Mouse (Mus musculus) right cerebral cortex, postnatal 10 days (tissue): Measurements from ENCODE around the gene Grin2d.
"Not testable (repeated sequence)": the region's sequence is repeated elsewhere in the genome, so short reads cannot be mapped to it uniquely, and the experiment has no call there.

Experiments
- DNase-seq, 2 experiments: peaks; one replicate each; pipeline ENCODE4 v3.0.0; 2021; ENCODE audit warnings: low spot score in 2 of 2

Grin2d gene

DNA sequence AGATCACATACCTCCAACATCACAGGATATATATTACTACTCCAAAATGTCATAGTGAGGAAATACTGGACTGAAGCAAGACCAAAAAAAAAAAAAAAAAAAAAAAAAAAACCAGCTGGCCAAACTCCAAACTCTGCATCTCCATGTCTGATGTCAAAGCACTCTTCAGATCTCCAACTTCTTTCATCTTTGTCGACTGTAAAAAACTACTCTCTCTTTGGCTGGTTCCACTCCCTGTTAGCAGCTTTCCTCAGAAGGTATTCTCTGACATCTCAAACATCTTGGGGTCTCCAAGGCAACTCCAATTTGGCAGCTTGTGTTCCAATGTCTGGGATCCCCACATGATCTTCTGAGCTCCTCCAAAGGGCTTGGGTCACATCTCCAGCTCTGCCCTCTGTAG is at the start of gene Grin2d:
Grin2d (minus strand) TSS at position 101 of the 400 bp plus-strand sequence.
- not testable (repeated sequence) for DNase-seq

DNA sequence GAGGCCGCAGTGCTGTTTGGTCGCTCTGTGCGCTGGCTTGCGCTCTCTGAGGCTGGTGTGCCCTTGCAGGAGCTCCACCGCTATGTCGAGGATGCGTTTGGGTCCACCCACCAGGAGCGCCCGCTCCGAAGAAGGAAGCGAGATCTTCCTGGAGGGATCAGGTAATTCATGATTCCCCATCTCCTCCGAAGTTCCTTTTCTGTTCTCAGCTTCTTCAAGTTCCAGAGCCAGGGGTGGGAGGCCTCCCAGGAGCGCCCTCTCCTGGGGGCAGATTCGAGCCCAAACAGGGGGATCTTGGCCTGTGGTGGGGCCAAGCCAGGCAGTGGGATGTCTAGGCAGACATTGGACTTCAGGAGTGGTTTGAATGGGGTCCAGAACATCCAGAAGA is 46.2 kb upstream of the Grin2d start:
- no peak for DNase-seq

DNA sequence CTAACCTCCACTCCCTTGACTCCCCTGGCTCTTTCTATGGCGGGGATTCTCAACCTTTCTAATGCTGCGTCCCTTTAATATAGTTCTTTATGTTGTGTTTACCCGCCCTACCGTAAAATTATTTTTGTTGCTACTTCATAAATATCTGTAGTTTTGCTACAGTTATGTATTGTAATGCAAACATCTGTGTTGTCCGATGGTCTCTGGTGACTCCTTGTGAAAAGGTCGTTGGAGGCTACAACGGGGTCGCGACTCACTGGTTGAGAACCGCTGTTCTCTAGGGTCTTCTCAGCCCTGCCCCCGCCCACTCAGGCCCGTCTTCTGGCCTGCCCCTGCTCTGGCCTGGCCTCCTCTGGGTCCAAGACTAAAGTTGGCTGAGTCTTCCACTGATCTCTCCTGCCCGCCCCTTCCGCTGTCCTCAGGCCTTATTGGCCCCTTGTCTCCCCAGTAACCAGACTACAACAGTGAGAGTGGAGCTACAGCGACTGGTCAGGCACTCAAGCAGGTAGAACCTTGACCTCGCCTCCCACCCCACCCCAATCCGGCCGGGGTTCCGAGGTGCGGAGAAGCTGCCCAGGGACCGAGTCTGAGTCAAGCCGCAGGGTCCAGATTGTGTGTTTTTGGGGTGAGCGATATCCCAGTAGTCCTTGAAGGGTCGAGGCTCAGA is 45.7 kb upstream of the Grin2d start, which contains the start of gene Ccdc114:
Ccdc114 (plus strand) TSS at position 311 of the 667 bp plus-strand sequence.
- peak; percentile 66 to 68 for DNase-seq

DNA sequence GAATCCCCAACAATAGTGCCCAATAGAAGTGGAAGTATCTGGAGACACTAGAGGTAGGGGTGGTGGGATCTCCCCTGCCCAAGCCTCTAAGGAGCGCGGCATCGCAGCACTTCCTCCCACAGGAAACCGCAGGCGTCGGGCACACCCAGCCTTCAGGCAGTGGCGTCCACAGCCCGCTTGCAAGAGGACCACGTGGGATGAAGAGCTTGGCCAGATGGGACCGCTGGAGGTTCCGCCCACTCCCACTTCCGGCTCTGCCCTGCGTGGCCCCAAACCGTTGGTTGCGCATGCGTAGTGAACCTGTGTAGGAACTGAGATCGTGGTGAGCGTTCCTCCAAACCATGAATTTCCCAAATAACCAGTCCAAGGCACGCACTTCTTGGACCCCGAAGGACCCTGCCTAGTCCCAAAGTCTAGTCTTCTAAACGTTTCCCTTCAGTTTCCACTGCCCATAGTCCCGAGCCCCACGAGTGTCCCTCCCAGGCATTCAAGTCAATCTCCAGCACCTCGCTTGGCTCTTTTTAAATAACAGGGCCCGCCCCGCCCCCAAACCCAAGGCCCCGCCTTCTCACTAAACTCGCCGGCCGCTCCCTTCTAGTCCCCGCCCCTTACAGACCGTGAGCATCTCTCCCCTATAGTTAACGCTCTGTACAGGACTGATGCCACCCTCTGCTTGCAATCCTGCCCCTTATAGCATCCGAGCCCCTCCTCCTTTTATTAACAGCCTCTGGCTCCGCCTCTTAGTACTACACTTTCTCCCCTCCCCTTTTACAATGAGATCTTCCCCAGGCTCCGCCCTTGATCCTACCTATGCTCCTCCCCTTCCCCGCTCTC is 45.0 kb upstream of the Grin2d start:
- DNase-seq: peak; percentile 96

DNA sequence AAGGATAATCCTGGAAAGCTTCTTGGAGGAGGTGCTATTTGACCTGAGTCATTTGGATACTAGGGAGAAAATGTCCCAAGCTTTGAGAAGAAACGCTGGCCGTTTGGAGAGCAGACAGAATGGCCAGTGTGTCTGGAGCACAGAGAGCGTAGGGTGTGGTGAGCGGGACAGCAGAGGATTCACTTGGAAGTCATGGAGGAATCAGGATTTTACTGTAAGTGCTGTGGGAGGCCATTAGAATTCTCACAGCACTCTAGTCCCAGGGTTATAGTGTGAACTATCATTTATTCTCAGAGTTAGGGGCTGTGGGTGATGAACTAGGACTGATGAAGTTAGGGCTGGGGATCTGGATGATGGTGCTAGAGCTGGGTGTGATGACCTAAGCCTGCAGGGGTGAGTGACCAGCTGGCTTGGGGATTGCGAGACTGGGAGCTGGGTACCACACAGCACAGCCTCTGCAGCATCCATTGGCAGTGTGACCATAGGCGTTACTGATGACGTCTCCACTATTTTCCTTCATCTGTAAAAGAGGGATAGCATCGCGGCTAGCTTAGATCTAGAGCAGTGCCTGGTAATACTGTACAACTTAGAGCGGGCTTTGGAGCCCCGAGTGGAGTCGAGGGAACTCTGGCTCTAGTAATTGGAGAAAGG is 43.9 kb upstream of the Grin2d start:
- no peak for DNase-seq

DNA sequence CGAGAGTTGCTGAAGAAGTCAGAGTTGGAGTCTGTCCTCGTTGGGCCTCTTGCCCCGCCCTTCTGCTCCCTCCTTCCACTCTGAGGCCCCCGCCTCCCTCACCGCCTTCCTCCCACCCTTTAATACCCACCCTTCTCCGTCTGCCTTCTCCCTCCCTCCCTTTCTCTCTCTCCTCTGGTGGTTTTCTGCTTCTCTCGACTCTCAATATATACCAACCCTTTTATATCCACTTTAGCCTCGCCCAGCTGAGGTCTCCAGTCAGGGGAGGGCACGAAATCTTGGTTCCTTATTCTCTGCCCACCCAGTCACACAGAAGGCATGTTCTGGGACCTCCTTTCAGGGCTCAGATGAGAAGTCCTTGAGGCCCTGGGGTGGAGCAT is 43.1 kb upstream of the Grin2d start, which contains the start of gene Emp3:
Emp3 (minus strand) TSS at position 163 of the 380 bp plus-strand sequence.
- DNase-seq: no peak

DNA sequence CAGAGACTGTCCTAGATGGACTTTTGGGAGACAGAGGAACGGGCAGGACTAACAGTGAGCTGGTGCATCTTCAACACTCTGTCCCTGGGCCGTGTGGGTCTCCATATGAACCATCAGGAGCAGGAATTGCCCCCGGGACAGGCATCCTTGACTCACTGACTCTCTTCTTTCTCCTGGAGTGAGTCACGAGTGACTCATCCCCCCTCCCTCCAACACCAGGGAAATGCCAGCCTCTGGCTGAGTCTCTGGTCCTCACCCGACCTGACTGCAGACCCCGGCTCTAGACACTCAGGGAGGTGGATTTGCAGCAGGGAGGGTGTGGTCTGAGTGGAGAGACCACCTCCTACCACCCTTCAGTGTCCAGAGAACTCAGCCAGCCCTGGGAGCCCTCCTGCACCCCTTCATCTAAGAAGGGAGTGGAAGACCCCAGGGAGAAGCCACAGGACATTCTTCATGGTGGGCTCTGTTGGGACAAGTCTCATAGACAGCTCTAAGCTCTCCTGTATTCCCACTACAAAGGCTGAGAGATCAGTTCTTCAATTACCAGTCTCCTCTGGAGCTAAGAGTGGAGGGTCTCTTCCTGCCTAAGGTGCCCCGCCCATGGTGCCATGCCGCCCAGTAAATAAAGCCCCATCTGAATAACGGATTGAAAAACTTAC is 42.5 kb upstream of the Grin2d start:
- DNase-seq: no peak

DNA sequence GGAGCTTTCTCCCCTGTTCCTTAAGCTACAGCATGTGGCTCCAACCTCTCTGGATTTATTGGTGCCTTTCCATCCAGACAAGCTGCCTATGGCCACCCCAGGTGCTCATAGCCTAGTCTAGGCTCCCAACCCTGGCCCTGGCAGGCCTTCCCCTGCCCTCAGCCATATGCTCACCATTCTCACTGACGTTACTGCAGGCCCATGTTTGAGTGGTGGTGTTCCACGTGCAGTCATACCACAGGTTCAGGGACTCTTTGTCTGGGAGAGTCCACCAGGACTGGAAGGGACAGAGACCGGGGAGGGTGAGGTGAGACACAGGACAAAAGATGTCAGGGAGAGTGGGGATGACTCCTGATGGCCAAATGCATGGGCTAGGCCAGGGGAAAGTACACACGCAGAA is 41.6 kb upstream of the Grin2d start:
- DNase-seq: no peak

DNA sequence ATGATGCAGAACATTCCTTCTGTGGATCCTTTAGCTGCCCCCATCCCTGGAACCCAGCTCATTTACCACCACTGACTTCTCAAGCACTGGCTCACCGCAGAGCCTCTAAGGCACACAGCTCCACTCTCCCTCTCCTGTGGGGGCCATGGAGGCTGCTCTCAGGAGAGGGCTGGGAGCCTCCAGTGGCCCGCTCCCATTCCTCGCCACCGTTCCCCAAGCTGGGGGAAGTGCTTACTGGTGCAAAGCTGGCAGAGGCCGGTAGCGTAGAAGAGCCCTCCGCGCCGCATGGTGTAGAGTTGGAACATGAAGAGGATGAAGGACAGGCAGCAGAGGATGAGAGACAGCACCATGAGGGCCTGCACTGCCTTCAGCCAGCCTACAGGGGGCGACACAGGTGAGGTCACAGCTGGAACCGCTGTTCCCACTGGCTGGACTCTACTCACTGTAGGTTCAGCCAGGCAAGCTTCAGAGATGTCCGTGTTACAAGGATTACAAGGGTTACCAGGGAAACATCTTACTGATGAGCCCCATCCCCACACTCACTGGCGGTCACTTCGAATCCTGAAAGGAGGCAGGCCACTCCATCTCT is 41.0 kb upstream of the Grin2d start:
- DNase-seq: no peak

DNA sequence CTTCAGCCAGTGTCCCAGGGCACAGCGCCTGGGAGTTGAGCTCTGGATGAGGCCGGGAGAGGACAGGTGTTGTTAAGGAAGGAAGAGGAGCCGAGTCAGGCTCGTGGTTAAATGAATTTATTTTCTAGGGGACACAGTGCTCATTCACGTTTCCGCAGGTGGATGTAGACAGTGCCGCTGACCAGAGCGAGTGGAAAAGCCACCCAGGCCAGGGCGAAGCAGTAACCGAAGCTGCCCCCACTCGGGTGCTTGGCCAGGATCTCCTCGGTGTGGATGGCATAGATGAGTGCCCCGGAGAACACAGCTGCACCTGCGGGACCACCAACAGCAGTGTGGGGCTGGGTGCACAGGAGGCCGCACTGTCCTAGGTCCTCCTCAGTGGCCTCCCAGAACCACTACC is 39.7 kb upstream of the Grin2d start:
- no peak for DNase-seq

DNA sequence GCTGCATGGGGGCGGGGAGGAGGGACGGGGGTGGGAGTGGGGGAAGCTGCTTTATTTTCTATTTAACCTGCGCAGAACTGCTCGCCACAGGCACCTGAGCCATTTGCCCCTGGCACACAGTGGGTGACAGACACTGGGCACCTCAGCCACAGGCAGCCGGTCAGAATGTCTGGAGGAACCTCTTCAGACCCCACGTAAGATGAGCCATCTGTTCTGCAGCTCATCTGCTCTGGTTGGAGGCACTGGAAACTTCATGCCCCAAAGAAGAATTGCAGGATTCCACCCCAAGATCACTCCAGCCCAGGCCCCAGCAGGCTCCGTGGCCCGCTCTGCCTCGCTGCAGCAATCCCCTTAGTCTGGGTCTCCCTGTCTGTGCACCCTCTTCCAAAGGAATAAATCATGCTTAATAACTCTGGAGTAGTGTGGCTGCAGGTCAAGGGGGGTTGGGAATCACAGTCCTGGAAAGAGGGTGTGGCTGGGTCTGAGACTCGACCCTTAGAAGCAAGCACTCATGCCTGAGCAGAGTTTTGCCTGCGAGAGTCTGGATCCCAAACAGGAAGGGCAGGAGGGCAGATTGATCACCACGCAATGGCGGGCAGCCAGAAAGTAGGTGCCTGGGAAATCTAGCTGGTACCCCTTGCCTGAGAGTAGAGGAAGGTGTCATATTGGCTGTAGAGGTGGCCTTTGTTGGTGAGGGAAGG is 39.0 kb upstream of the Grin2d start:
- DNase-seq: no peak

DNA sequence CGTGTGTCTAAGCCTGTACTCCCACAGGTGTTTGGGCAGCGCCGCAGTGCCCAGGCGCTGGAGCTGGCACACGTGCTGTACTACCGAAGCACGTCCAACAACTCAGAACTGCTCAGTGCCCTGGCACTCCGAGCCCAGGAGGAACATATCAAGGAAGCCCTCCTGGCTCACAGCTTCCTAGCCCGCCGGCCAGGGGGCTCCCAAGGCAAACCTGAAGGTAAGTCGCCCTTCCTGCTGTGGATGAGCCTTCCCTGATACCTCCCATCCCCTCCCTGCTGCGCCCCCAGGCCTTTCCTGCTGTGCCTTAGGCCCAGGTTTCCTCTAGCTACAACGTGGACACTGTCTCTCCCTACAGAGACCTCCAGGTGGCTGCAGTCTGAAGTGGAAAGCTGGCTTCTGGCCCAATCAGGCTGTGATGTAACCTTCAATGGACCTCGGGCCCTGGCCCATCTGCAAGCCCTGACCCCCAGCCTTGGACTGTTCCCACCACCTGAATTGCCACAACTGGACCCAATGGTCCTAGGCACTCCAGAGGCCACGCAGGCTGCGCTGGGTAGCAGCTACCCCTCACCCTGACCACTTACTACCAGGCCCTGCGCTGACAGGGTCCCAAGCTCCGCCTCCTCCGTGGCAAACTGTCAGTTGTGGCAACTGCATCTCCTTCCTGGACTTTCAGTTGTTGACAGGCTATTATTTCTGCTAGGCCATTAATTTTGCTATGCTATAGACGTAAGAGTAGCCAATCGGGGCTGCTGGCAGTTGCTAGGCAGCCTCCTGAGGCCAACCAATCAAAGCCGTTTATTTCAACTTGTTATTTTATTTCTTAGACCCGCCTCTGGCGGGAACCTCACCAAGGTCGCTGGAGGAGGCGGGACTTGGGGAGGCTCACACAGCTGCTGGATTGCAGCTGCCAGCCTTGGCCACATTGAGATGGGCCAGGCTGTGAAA is 38.2 kb upstream of the Grin2d start:
- peak; percentile 87 to 92 for DNase-seq

DNA sequence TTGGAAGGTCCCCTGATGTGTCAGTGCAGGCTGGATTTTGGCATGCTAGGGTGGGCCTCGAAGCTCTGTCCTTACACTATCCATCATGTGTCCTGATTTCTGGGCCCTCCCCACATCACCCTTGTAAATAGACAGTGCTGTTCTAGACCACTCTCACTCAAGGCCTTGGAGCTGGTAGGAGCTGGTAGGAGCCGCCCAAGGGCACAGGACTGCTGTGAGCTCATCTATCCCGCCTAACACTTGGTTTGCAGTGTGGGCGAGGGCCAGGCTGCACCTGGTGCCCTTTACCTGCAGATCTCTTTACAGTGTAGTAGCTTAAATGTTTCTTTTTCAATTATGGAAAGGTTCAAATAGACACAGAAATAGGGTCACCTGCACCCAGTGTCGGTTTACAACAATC is 36.8 kb upstream of the Grin2d start:
- no peak for DNase-seq

DNA sequence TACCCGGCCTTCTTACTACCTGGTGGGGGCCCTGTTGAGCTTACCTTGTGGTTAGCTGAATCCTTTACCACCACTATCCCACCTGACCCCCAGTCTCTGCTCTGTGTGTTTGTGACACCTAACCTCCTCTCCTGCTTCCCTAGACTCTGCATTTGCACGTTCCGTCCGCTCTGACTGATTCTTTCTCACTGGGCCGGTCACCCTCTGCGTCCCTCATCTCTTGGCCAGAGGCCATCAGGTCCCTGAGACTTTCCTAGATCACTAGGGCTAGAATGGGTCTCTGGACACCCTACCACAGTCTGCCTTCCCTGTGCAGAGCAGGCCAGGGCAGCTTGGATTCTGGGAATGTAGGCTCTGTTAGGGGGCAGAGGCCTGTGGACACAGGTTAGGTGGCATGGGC is 35.9 kb upstream of the Grin2d start:
- DNase-seq: no peak

DNA sequence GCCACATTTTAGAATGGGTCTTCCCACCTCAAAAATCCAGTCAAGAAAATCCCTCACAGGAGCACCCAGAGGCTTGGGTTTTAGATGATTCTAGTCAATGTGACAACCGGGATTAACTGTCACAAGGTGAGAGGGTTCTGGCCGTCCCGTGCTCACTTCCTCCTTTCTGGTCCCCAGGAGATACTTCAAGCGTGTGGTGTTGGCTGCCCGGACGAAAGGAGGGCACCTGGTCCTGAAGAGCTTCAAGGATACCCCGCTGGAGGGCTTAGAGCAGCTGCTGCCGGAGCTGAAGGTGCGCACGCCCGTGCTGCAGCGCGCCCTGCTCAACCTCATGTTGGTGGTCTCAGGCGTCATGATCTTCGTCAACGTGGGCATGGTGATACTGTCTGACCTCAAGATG is 31.0 kb upstream of the Grin2d start:
- DNase-seq: no peak

DNA sequence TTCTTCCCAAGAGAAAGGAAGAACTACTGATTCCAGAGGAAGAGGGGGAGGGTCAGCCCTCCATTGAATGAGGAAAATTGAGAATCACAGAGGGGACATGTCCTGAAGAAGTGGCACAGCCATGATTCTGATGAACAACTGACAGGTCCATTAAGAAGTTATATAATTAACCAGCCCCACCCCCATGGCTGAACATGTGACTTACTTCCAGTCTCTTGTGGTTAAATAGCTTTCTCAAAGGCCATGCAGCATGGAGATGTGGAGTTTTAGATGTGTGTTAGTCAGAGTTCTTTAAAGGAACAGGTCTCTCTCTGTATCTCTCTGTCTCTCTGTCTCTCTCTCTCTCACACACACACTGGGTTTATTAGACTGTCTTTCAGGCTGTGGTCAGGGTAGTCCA is 30.2 kb upstream of the Grin2d start:
- no peak for DNase-seq

DNA sequence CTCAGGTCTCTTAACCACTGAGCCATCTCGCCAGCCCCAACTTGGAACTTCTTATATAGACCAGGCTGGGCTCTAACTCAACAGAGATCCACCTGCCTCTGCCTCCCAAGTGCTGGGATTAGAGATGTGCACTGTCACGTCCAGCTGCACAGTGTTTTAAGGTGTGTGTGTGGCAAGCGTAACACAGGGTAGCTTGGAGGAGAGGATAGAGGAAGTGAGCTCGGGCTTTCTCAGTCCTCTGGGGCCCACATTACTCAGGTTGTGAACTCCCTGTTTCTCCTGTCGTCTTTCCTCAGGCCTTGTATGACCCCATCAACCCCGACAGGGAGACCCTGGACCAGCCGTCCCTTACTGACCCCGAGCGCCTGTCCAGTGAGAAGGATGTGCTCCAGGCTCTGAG is 28.4 kb upstream of the Grin2d start:
- DNase-seq: no peak

DNA sequence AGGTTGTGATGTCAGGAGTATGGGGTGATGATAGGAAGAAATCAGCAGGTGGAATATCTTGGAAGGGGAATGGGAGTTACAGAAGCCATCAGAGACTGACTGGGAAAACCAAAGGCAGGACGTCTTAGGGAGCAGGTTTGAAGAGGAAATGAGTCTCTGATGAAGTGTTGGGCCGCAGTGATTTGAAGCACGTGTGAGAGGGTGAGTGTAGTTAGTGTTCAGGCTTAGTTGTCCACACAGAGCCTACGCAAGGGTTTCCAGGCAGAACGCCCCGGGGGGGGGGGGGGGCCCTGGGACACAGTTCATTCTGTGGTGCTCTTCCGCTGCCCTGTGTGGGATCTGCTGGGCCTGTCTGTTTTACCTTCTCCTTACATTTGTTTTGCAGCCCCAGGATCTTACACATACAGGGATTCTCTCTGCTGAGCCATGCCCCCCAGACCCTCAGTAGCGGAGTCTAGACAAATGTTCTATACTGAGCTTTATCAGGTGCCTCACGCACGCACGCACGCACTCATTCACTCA is 24.4 kb upstream of the Grin2d start:
- DNase-seq: no peak

DNA sequence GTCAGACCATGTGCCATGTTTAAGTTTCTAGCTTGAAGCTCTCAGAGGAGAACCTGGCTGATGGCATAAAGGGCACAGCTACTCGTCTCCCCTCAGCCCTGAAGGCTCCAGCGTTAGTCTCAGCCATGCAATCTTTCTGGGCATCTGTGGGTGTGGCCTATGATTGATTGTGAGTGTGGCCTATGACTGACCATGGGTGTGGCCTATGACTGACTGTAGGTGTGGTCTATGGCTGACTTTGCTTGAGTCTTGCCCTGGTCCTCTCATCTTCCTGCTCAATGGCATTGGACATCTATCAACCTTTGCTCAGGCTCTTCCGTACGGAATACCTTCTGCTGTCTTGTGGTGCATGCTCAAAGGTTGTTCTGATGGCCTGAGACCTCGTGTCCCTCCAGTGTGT is 23.4 kb upstream of the Grin2d start:
- DNase-seq: no peak

DNA sequence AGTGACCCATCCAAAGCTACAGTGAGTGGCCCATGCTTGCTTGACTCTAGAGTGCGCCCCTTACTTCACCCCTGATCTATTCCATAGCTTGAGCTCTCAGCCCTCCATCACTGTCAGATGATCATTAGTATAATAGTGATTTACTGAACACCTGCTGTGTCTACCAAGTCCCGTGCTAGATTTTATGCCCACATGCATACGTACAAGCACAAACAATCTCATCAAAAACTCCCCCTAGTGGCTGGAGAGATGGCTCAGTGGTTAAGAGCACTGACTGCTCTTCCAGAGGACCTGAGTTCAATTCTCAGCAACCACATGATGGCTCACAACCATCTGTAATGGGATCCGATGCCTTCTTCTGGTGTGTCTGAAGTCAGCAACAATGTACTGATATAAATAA is 19.9 kb upstream of the Grin2d start:
- not testable (repeated sequence) for DNase-seq
